Mouse (Mus musculus): ENCODE data around the gene Arl14.
A peak's percentile ranks its signal among the peaks of the same experiment; 100 is the strongest.
"Not testable (repeated sequence)": the region's sequence is repeated elsewhere in the genome, so short reads cannot be mapped to it uniquely, and the experiment has no call there.

The Arl14 gene

GRCm38 (mm10) chr3:69214566-69214965 is 7.7 kb upstream of the Arl14 start:
- DNase-seq = no peak

DNA sequence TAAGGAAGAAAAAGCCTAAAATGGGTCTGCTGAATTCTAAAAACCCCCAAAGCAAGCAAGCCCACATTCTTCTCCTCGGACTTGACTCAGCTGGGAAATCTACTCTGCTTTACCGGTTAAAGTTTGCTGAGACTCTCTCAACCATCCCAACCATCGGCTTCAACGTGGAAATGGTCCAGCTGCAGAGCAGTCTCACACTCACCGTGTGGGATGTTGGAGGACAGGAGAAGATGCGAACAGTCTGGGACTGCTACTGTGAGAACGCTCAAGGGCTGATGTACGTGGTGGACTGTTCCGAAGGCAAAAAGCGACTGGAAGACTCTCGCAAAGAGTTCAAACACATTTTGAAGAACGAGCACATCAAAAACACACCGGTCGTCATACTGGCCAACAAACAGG is 282 bp downstream of the Arl14 start:
- DNase-seq = no peak

DNA sequence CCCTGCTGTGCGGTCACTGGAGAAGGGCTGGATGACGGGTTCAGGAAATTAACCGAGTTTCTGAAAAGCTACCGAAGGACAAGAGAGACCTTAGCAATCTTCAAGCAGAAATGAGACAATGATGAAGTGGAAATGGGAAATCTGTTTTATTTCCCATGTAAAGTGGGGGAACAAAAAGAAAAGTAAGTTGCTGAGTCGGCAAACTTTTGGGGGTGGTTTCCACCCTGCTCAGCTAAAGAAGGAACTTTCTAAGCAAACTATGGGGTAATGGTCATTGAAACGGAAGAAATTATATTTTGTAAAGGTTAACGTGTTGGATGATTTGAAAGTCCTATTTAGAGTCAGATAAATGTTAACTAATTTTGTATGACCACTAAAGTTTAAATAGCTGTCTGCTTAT is 768 bp downstream of the Arl14 start:
- DNase-seq = no peak

DNA sequence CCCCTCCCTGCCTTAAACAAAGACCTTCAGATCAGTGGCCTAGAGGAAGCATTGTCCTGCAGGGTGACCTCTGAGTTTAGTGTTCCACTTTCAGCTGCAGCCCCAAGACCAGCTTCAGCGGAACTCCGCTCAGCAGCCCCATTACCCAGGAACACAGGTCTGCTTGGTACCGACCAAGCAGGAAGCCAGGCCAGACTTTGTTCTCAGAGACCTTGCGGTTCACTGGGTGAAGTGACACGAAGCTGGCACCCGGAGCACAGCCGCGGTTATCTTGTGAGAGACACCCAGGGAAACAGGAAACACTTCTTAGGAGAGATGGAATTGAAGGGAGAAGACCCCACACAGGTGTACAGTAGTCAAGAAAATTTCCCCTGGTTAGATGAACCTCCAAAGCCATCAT is 1.4 kb downstream of the Arl14 start:
- no peak for DNase-seq

DNA sequence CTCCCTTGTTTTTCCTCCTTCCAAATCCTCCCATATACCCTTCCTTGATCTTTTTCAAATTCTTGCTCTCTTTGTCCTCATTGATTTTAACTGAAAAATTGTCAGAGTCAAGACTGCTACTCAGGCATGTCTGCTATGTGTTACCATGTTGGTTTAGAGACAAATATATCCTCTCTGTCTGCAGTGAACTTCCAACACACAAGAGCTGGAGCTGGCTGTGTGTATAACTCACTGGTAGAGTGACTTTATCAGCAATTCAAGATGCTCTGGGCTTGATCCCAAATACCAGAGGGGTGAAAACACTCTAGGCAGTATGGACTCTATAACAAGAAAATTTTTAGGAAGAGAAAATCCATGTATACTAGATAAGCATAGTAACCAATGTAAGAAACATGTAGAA is 2.8 kb downstream of the Arl14 start:
- no peak for DNase-seq

DNA sequence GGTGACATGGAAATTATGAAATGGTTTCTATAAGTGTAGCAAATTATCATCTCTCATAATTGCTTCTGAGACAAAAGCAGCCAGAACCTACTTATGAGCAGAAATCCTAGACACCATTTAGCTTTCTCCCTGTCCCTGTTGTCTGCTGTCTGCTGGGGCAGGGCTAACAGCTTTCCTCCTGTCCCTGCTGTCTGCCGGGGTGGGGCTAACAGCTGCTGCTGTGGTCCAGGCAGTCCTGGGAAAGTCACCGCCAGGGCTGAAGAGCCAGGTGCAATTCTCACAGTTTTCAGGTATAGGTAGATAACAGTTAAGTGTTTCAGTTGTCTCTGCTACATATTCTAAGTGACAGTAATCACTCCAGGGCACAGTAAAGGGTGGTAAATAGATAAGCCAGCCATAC is 4.3 kb downstream of the Arl14 start:
- no peak for DNase-seq

- DNase-seq = no peak
Observed at GRCm38 (mm10) chr3:69228002-69228401, 5.8 kb downstream of the Arl14 start.

DNA sequence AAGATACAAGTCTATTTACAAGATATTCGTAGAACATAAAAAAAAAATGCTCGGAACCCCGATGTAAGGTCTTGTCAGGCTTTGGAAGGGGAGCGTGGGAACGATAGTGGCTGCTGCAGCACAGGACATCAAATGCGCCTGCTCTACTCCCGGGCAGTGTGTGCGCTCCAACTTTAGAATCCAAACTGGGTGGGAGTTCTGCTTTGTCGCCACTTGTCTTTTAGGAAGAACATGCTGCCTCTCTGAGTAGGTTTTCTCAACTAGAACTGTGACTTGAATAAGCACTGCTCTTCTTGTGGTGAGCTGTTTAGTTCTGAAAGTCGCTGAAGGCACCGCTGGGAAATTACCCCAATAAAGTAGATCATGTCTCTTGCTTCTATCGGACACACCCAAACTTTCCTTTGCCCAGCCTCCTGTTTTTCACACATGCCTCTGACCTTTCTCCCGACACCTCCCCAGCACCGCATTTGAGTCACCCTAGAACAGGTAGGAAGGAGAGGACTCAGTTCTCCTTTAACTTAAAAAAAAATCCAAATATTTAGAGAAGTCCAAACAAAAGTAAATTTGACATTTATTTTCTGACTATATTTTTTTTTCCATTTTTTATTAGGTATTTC is 9.4 kb downstream of the Arl14 start:
- no peak for DNase-seq

DNA sequence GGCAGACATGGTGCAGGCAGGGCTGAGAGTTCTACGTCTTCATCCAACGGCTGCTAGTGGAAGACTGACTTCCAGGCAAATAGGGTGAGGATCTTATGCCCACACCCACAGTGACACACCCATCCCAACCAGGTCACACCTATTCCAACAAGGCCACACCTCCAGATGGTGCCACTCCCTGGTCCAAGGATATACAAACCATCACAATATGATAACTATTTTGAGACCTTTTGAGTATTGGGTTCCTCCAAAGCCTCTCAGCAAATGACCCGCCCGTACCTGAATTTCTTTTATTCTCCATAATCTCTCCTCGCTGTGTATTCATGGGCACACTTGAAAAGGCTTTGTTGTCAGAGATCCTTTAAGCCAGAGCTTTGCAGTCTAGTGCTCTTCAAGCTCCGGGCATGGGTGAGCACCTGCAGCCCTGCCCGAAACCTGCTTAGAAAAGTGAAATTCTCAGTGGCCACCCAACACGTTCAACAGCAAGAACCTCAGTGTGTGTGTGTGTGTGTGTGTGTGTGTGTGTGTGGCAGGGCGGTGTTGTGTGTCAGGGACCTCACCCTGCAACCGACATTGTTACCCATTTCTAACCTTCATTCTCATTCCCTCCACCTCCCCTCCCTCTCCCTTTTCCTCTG is 11.5 kb downstream of the Arl14 start:
- DNase-seq = not testable (repeated sequence)

DNA sequence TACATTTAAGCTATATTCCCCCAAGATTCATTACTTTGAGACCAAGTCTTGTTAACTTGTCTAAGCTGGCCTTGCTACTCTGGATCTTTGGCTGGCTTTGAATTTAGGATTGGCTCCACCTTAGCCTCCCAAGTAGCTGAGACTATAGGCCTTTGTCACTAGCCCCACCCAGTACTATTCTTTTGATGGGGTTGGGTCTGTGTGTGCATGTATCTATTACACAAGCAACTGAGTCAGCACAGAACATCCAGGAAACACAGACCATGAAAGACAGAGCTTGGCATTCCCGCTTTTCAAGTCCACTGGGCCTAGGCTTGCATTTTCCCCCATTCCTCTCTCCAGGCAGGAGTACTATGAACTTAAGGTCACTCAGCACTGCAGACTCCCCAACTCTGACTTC is 12.3 kb downstream of the Arl14 start:
- DNase-seq = no peak

DNA sequence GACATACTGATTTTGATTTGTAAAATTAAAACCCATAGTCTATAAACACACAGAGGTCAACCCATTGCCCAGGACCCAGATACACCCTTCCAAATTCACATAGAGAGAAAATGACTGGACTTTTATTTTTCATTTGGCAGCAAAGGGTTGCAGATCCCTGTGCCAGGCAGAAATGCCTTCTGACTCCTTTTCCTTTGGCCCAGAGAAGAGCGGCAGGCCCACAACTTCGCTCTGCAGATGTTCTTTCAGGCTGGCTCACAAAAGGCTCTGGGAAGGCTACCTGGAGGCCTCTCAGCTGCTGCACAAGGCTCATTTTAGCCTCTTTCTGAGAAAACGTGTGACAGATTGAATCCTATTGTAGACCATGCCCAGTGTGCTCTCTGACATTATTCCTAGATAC is 13.6 kb downstream of the Arl14 start:
- DNase-seq = no peak

- no peak for DNase-seq
Observed at GRCm38 (mm10) chr3:69236491-69236890, 14.3 kb downstream of the Arl14 start.

DNA sequence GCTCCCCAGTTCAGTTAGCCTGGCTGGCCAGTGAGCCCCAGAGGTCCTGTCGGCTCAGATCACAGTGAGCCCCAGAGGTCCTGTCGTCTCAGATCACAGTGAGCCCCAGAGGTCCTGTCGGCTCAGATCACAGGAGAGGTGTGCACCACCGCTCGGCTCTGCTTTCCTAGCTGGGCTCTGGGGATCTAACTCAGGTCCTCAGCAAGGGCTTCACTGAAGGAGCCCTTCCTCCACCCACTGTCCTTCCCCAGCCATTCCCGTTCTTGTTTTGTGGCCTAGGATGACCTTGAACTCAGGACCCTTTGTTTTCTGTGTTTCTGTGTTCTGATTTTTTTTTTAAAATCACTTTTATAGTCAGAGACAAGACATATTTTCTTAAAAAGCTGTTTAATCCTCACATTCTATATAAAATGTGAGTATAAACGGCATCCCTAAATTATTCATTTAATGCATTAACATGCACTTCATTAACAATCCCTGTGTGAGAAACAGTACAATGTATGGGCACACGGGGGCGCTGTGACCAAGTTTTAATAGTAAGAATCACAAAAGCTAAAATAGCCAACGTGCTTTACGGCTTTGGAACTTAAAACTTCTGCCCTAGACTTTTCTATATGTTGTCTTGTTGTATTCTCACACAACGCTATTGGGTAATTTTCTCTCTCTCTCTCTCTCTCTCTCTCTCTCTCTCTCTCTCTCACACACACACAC is 16.1 kb downstream of the Arl14 start:
- peak; percentile 78 for DNase-seq

GRCm38 (mm10) chr3:69239246-69239645 is 17.0 kb downstream of the Arl14 start:
- no peak for DNase-seq

DNA sequence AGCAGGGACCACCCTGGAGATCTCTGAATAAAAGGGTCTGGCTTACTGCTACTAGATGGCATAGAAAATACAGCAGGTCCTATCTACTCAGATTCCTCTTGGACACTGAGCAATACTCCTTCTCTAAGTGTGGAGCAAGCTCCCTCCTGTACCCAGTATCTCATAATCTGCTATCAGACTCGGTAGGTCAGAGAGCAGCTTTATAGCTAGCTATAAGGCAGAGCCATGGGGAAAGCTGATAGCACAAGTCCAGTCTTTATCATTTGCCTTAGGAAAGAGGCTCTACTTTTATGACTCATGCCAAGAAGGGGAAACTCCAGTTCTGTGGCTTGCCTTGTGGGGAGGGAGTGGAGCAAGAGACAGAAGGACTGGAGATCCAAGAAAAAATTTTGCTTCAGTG is 18.8 kb downstream of the Arl14 start:
- DNase-seq = no peak

- no peak for DNase-seq
Observed at GRCm38 (mm10) chr3:69253096-69253866, 31.1 kb downstream of the Arl14 start.

DNA sequence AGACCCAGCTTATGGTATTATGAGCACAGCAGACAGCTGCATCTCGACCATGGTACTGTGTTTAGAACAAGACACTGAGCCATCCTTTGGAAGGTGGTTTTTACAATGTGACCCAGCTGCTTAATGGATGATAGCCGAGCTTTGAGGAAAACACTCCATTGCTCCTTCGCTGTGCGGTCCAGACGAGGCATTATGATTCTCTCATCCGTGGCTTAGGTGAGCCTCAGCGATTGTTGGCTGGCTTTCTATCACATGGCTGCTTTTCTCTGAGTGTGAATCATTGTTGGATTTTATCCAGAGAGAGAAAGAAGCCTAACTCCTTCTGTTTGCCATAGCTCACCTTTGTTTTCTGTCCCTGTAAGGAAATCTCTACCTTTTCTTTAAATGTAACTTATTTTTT is 32.5 kb downstream of the Arl14 start:
- DNase-seq = no peak

DNA sequence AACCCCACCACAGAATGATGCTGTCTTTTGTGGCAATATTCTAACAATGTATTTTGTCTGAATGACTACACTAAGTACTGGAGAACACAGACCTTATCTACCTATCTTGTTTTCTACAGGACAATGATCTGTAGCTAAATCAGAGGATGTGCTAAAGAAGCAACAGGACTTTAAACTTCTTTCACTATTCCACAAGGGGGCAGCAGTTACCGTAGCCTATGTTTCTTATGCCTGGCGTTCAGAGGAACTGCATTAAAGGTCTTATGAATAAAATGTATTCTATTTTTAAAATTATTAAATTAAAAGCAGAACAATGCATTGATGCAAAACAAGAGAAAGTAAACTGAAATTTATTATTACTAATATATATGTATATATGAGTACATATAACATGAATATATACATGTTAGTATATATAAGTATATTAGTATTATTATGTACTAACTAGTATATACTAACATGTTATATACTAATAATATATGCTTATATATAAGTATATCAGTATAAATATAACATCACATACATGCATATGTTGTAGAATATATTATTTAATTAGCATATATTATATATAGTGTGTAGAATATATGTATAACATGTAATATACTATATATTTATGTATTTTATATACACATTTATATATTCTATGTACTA is 35.0 kb downstream of the Arl14 start:
- peak; percentile 59 for DNase-seq

DNA sequence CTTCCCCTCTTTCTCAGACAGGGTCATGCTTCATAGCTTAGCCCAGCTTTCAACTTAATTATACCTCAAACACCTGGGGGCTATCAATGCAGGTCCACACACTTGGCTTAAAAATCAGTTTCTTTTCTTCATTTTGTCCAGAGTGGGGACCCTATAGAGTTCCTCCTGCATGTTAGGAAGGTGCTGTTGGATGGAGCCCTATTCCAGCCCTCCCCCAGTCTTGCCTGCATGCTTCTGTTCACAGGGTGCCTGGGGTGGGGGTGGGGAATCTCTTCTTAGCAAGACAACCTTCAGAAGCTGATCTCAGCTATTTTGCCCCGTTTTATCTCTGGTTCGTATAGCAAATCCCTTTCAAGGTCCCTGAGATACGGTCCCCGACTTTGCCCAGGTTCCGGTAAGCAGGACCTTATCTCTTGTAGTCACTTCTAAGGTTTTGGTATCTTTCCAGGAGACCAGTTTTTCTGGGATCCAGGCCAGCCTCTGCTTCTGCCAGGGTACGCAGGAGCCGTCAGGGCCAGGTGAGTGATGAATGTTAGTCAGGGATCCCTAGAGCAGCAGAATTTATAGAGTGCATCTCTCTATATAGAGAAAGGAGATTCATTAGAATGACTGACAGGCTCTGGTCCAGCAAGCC is 40.9 kb downstream of the Arl14 start:
- no peak for DNase-seq

DNA sequence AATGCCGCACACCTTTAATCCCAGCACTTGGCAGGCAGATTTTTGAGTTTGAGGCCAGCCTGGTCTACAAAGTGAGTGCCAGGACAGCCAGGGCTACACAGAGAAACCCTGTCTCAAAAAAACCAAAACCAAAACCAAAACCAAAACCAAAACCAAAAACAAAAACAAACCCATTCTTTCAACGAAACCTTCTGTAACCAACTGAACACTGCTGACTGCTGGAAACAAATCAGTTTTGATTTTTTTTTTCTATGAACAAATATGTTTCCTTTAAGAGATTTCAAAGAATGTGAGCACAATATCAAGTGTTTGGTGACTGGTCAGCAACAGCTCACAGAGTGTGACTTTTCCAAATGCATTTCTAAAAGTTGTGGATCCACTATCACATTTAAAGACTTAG is 42.1 kb downstream of the Arl14 start:
- DNase-seq = not testable (repeated sequence)

DNA sequence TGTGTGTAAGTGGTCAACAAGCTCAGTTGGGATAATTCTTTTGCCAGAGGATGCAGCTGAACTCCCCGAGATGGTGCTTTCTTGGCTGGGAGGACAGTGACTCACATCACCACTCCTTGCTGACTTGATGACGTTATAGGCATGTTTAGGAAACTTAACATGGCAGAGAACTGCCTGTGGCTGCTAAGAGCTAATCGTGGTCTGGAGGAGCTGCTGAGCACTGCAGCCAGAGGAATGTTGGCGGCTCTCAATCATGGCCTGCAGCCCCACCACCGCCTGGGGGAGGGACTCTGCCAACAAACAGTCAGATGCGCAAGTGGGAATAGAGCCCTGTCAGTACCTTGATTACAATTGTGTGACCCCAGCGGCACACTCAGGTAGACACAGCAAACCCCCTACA is 49.6 kb downstream of the Arl14 start:
- no peak for DNase-seq

Measured in kidney, postnatal 10 days (tissue).